Mouse (Mus musculus) MEL (cell line): ENCODE measurements around the gene Sik3. TPM values are rescaled to one million over a fixed set of nuclear protein-coding genes. Genes with fewer than 3 reads are reported as not detected.
A peak's percentile ranks its signal among the peaks of the same experiment; 100 is the strongest.

Source experiments
- DNase-seq: peaks from one replicate; pipeline ENCODE4 v3.0.0; 2011; ENCODE audit warnings: low read depth, low spot score
- H3K27ac ChIP-seq: 2 replicates; pipeline ENCODE4 v1.5.1; 2012; ENCODE audit warnings: low read depth, mild to moderate bottlenecking, control low read depth, low read length, moderate library complexity; ENCODE audit not compliant: control insufficient read depth
- H3K27me3 ChIP-seq, 2 experiments: fragments of 150-350 bp in 1 of 2; sonication (generic) in 1 of 2; 2 replicates each; pipeline ENCODE4 v1.6.1; 2012; ENCODE audit warnings: low read length in 2 of 2, mild to moderate bottlenecking in 2 of 2, improper control_type of control experiment in 1 of 2, moderate library complexity in 1 of 2; ENCODE audit not compliant: insufficient read depth in 2 of 2, control insufficient read depth in 1 of 2
- H3K36me3 ChIP-seq, 2 experiments: 2 replicates each; pipeline ENCODE4 v1.6.1; 2012 to 2014; ENCODE audit warnings: low read length in 2 of 2, improper control_type of control experiment in 1 of 2, inconsistent platforms in 1 of 2, mild to moderate bottlenecking in 1 of 2; ENCODE audit not compliant: insufficient read depth in 2 of 2, control insufficient read depth in 1 of 2
- H3K4me1 ChIP-seq, 2 experiments: fragments of 150-350 bp in 1 of 2; sonication (generic) in 1 of 2; 2 replicates each; pipeline ENCODE4 v1.6.1; 2012; ENCODE audit warnings: low read length in 2 of 2, improper control_type of control experiment in 1 of 2, mild to moderate bottlenecking in 1 of 2; ENCODE audit not compliant: insufficient read depth in 2 of 2, control insufficient read depth in 1 of 2
- H3K4me3 ChIP-seq, 2 experiments: fragments of 150-350 bp in 1 of 2; sonication (generic) in 1 of 2; 2 replicates each; pipeline ENCODE4 v1.5.1; 2012; ENCODE audit warnings: low read depth in 2 of 2, low read length in 2 of 2, mild to moderate bottlenecking in 2 of 2, moderate library complexity in 2 of 2, control low read depth in 1 of 2, improper control_type of control experiment in 1 of 2; ENCODE audit not compliant: control insufficient read depth in 1 of 2, insufficient read depth in 1 of 2
- H3K79me2 ChIP-seq: 2 replicates; pipeline ENCODE4 v1.6.1; 2012; ENCODE audit warnings: mild to moderate bottlenecking, low read length, moderate library complexity; ENCODE audit not compliant: control insufficient read depth, poor library complexity, insufficient read depth
- H3K9ac ChIP-seq: 2 replicates; pipeline ENCODE4 v1.6.1; 2012; ENCODE audit warnings: low read depth, mild to moderate bottlenecking, control low read depth, low read length, moderate library complexity; ENCODE audit not compliant: control insufficient read depth, poor library complexity, severe bottlenecking
- H3K9me3 ChIP-seq: fragments of 150-350 bp; sonication (generic); replicated peaks from 2 replicates; pipeline ENCODE4 v1.6.1; 2012; ENCODE audit warnings: mild to moderate bottlenecking, low read length, improper control_type of control experiment, moderate library complexity; ENCODE audit not compliant: insufficient read depth
- CHD1 ChIP-seq: IDR thresholded peaks from 2 replicates; pipeline ENCODE4 v1.6.1; 2012; ENCODE audit warnings: low read depth, mild to moderate bottlenecking, inconsistent platforms, low read length, improper control_type of control experiment
- CHD2 ChIP-seq: IDR thresholded peaks from 2 replicates; pipeline ENCODE4 v1.6.1; 2011; ENCODE audit warnings: low read length, improper control_type of control experiment
- CTCF ChIP-seq, 3 experiments: IDR thresholded peaks in 2 of 3; conservative IDR thresholded peaks in 1 of 3; 2 replicates each; pipeline ENCODE4 v1.5.1; 2011 to 2012; ENCODE audit warnings: low read length in 3 of 3, low read depth in 2 of 3, mild to moderate bottlenecking in 2 of 3, improper control_type of control experiment in 1 of 3, inconsistent platforms in 1 of 3, mixed read lengths in 1 of 3, moderate library complexity in 1 of 3; ENCODE audit not compliant: control insufficient read depth in 1 of 3, insufficient read depth in 1 of 3, poor library complexity in 1 of 3, severe bottlenecking in 1 of 3
- ELF1 ChIP-seq: IDR thresholded peaks from 2 replicates; pipeline ENCODE4 v1.6.1; 2014; ENCODE audit warnings: low read depth, mild to moderate bottlenecking, inconsistent platforms, low read length, improper control_type of control experiment, moderate library complexity
- EP300 ChIP-seq, 2 experiments: IDR thresholded peaks; 2 replicates each; pipeline ENCODE4 v1.6.1; 2011; ENCODE audit warnings: improper control_type of control experiment in 2 of 2, low read length in 2 of 2, low read depth in 1 of 2, mild to moderate bottlenecking in 1 of 2
- ETS1 ChIP-seq: IDR thresholded peaks from 2 replicates; pipeline ENCODE4 v1.6.1; 2012; ENCODE audit warnings: low read depth, mild to moderate bottlenecking, inconsistent platforms, low read length, improper control_type of control experiment, moderate library complexity
- GABPA ChIP-seq: IDR thresholded peaks from 2 replicates; pipeline ENCODE4 v1.6.1; 2012; ENCODE audit warnings: low read depth, mild to moderate bottlenecking, inconsistent platforms, low read length, improper control_type of control experiment, moderate library complexity
- GATA1 ChIP-seq: IDR thresholded peaks from 2 replicates; pipeline ENCODE4 v1.6.1; 2011; ENCODE audit warnings: low read depth, low read length, improper control_type of control experiment
- MEF2A ChIP-seq: IDR thresholded peaks from 2 replicates; pipeline ENCODE4 v1.6.1; 2014; ENCODE audit warnings: low read depth, mild to moderate bottlenecking, inconsistent platforms, low read length, improper control_type of control experiment; ENCODE audit not compliant: poor library complexity, insufficient replicate concordance, severe bottlenecking; ENCODE audit errors: extremely low read depth
- MXI1 ChIP-seq: IDR thresholded peaks from 2 replicates; pipeline ENCODE4 v1.6.1; 2011; ENCODE audit warnings: mild to moderate bottlenecking, low read depth, low read length, improper control_type of control experiment
- MYC ChIP-seq: IDR thresholded peaks from 2 replicates; pipeline ENCODE4 v1.6.1; 2011; ENCODE audit warnings: low read depth, mild to moderate bottlenecking, low read length, improper control_type of control experiment, moderate library complexity
- POLR2A ChIP-seq, 2 experiments: IDR thresholded peaks; 2 replicates each; pipeline ENCODE4 v1.6.1; 2011 to 2012; ENCODE audit warnings: low read length in 2 of 2, mild to moderate bottlenecking in 2 of 2, control low read depth in 1 of 2, improper control_type of control experiment in 1 of 2, low read depth in 1 of 2, moderate library complexity in 1 of 2; ENCODE audit not compliant: control insufficient read depth in 1 of 2, insufficient read depth in 1 of 2, poor library complexity in 1 of 2
- RAD21 ChIP-seq: IDR thresholded peaks from 2 replicates; pipeline ENCODE4 v1.6.1; 2011; ENCODE audit warnings: mild to moderate bottlenecking, low read depth, low read length, improper control_type of control experiment
- SIN3A ChIP-seq: IDR thresholded peaks from 2 replicates; pipeline ENCODE4 v1.6.1; 2012; ENCODE audit warnings: low read length, improper control_type of control experiment, inconsistent platforms
- SMC3 ChIP-seq: IDR thresholded peaks from 2 replicates; pipeline ENCODE4 v1.6.1; 2011; ENCODE audit warnings: low read depth, low read length, improper control_type of control experiment
- TAL1 ChIP-seq: IDR thresholded peaks from 2 replicates; pipeline ENCODE4 v1.6.1; 2012; ENCODE audit warnings: mild to moderate bottlenecking, inconsistent platforms, low read length, moderate library complexity, mixed read lengths
- TCF12 ChIP-seq: IDR thresholded peaks from 2 replicates; pipeline ENCODE4 v1.6.1; 2014; ENCODE audit warnings: low read depth, mild to moderate bottlenecking, inconsistent platforms, low read length, improper control_type of control experiment, moderate library complexity
- UBTF ChIP-seq: IDR thresholded peaks from 2 replicates; pipeline ENCODE4 v1.6.1; 2012; ENCODE audit warnings: low read depth, mild to moderate bottlenecking, inconsistent platforms, low read length, improper control_type of control experiment, moderate library complexity, borderline replicate concordance; ENCODE audit not compliant: insufficient read depth
- USF2 ChIP-seq, 2 experiments: IDR thresholded peaks; 2 replicates each; pipeline ENCODE4 v1.6.1; 2011 to 2012; ENCODE audit warnings: improper control_type of control experiment in 2 of 2, low read length in 2 of 2, borderline replicate concordance in 1 of 2, inconsistent platforms in 1 of 2, low read depth in 1 of 2, mild to moderate bottlenecking in 1 of 2; ENCODE audit not compliant: insufficient read depth in 1 of 2
- ZC3H11A ChIP-seq: IDR thresholded peaks from 2 replicates; pipeline ENCODE4 v1.6.1; 2012; ENCODE audit warnings: low read depth, mild to moderate bottlenecking, inconsistent platforms, low read length, improper control_type of control experiment
- ZKSCAN1 ChIP-seq: IDR thresholded peaks from 2 replicates; pipeline ENCODE4 v1.6.1; 2012; ENCODE audit warnings: low read depth, mild to moderate bottlenecking, inconsistent platforms, low read length, improper control_type of control experiment, moderate library complexity
- ZNF384 ChIP-seq: IDR thresholded peaks from 2 replicates; pipeline ENCODE4 v1.6.1; 2012; ENCODE audit warnings: low read depth, mild to moderate bottlenecking, inconsistent platforms, low read length, improper control_type of control experiment
- polyA plus RNA-seq, 2 experiments: library from polyadenylated mRNA; stranded (reverse) in 1 of 2; unstranded in 1 of 2; fragments of >175 nt in 1 of 2; fragments of >200 nt in 1 of 2; gene quantifications; 2 replicates each; pipeline versions ENCODE4 v1.2.1 to v1.2.4; 2012; ENCODE audit warnings: low replicate concordance in 2 of 2, low read depth in 1 of 2; ENCODE audit not compliant: insufficient read length in 2 of 2, insufficient read depth in 1 of 2, missing spikeins in 1 of 2
- total RNA-seq: library from RNA; depleted of rRNA; stranded (reverse); fragments of 300-350 nt; gene quantifications from 2 replicates; pipeline ENCODE4 v1.2.3, GENCODE M21; 2012

Gene Sik3
- total and polyA plus RNA-seq, 3 experiments = 78.7 to 111 TPM; not detected in 1

DNA sequence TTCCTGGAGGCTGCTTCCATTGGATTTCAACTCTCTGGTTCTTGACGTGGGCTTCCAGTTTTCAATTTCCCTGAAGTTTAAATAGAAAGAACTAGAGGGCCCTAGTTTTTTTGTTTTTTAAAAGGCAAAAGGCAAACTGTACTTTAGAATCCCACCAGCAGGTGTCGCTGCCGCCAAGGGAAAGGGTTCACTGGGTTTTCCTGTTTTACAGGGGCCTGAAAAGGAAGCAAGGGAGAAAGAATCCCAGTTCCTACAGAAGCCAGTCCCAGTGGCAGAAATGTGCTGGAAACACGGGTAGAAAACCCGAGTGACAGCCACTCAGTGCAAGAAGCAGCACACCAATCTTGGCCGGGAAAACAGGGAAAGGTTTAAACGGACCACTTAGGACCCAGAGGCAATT is 8.9 kb upstream of the Sik3 start:
- H3K27me3 ChIP-seq = no peaks in the 10 kb centered on the region
- DNase-seq = peak; percentile 73
- TF ChIP-seq SIN3A (peak; percentile 75; the same call in 1 of the 2 replicates), ZNF384 (peak; percentile 84), GATA1 (no peak), SMC3 (peak; percentile 96), CTCF (IDR thresholded peaks at IDR 0.05 in 2 of 3, conservative IDR thresholded peaks at IDR 0.05 in 1 of 3; ENCODE audit: control insufficient read depth in 1 of 3, insufficient read depth in 1 of 3, low read depth in 2 of 3, low read length in 3 of 3, poor library complexity in 1 of 3, severe bottlenecking in 1 of 3) (peak; percentile 78 to 97 (median 91)), GABPA (no peak), USF2 (IDR thresholded peaks at IDR 0.05; ENCODE audit: borderline replicate concordance in 1 of 2, insufficient read depth in 1 of 2, low read depth in 1 of 2, low read length in 2 of 2) (no peak), TAL1 (no peak), RAD21 (peak; percentile 99), MYC (no peak), ZC3H11A (peak; percentile 98), MXI1 (0 out of 2 replicates have a peak, but pooled peaks have one; percentile 24)
- no peaks in the 10 kb centered on the region for H3K9me3 ChIP-seq
- peak overlapping the region in 1 of 2 experiments; percentile 27; a peak in 1 of 4 replicates for H3K4me3 ChIP-seq
- peaks cover 2 to 21% of the 10 kb centered on the region in 2 experiments; a peak in 3 of 4 replicates for H3K4me1 ChIP-seq
- H3K27ac ChIP-seq = no peak overlapping the region
- peaks cover 0 to 10% of the 10 kb centered on the region in 2 experiments; a peak in 2 of 4 replicates for H3K36me3 ChIP-seq
- H3K9ac ChIP-seq = peak overlapping the region; percentile 61
- no peaks in the 10 kb centered on the region for H3K79me2 ChIP-seq

DNA sequence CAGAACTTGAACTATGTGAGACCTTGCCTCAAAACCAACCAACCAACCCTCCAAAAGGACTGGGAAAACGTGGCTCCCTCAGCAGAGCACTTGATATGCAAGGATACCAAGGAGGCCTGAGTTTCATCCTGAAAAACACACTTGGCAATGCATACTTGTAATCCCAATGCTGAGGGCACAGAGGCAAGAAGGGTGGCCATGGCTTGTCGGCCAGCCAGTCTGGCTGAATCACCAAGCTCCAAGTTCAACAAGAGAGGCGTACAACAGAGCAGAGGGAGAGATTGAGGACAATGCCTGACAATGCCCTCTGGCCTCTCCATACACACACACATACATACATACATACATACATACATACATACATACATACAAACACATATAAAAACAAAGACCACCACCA is 8.1 kb upstream of the Sik3 start:
- H3K9me3 ChIP-seq = no peaks in the 10 kb centered on the region
- TF ChIP-seq EP300 (IDR thresholded peaks at IDR 0.05; ENCODE audit: low read depth in 1 of 2, low read length in 2 of 2) (no peak), RAD21 (no peak), POLR2A (IDR thresholded peaks at IDR 0.05; ENCODE audit: control insufficient read depth in 1 of 2, insufficient read depth in 1 of 2, low read depth in 1 of 2, low read length in 2 of 2, poor library complexity in 1 of 2) (no peak), ZC3H11A (no peak), USF2 (IDR thresholded peaks at IDR 0.05; ENCODE audit: borderline replicate concordance in 1 of 2, insufficient read depth in 1 of 2, low read depth in 1 of 2, low read length in 2 of 2) (no peak), TAL1 (no peak), ETS1 (no peak), ZKSCAN1 (no peak), TCF12 (no peak), SMC3 (no peak), CHD1 (no peak), ELF1 (no peak), SIN3A (no peak), UBTF (no peak), MXI1 (no peak), CTCF (IDR thresholded peaks at IDR 0.05 in 2 of 3, conservative IDR thresholded peaks at IDR 0.05 in 1 of 3; ENCODE audit: control insufficient read depth in 1 of 3, insufficient read depth in 1 of 3, low read depth in 2 of 3, low read length in 3 of 3, poor library complexity in 1 of 3, severe bottlenecking in 1 of 3) (no peak), MEF2A (no peak), CHD2 (no peak), MYC (no peak)
- TF ChIP-seq, all 39 proteins: peak for 0
- Histone ChIP-seq H3K36me3 (peaks cover 0 to 12% of the 10 kb centered on the region in 2 experiments; a peak in 2 of 4 replicates), H3K9ac (no peak overlapping the region), H3K27me3 (no peaks in the 10 kb centered on the region), H3K4me1 (peaks cover 6 to 22% of the 10 kb centered on the region in 2 experiments; a peak in 3 of 4 replicates), H3K79me2 (no peaks in the 10 kb centered on the region), H3K27ac (no peak overlapping the region), H3K4me3 (no peak overlapping the region)
- no peak for DNase-seq
